Mouse (Mus musculus): ENCODE data around the gene Anks1b. TPM values are rescaled to one million over a fixed set of nuclear protein-coding genes. Genes with fewer than 3 reads are reported as not detected.

Gene Anks1b
- polyA plus RNA-seq, 1 experiment from 2014 or later, result 0.71 TPM

GRCm38 (mm10) chr10:90728401-90729358, 855.4 kb downstream of the Anks1b start:
- peaks cover 4% of the 10 kb centered on the region; the same call in 1 of the 2 replicates for H3K27me3 ChIP-seq (replicated peaks; ENCODE audit: control insufficient read depth, insufficient read depth, low read length)
- 0 out of 2 replicates have a peak, but pooled peaks cover 4% of the 10 kb centered on the region for H3K4me1 ChIP-seq (ENCODE audit: control insufficient read depth, insufficient read depth, low read length)
- H3K27ac ChIP-seq (ENCODE audit: low read length), result no peak overlapping the region
- no peaks in the 10 kb centered on the region for H3K36me3 ChIP-seq (ENCODE audit: control insufficient read depth, insufficient read depth, low read length)
- peak overlapping the region; percentile 48; the same call in 1 of the 2 replicates for H3K9ac ChIP-seq (ENCODE audit: low read depth, low read length)
- H3K9me3 ChIP-seq (ENCODE audit: control insufficient read depth, low read length), result no peaks in the 10 kb centered on the region
- peak overlapping the region; percentile 39 for H3K4me3 ChIP-seq (ENCODE audit: low read length)
- WGBS, result 26% methylated on average over 21 of the region's 22 CpGs
- H3K4me2 ChIP-seq (ENCODE audit: low read depth, low read length), result peak overlapping the region; percentile 57
- ATAC-seq, result peak; percentile 38; the same call in 1 of the 2 replicates

- 50% methylated on average over 10 of the region's 10 CpGs for WGBS
- ATAC-seq, result no peak
These were observed 856.2 kb downstream of the Anks1b start for GRCm38 (mm10) chr10:90729527-90729926.

GRCm38 (mm10) chr10:90732823-90733222, 859.5 kb downstream of the Anks1b start:
- Histone ChIP-seq H3K9me3 (ENCODE audit: control insufficient read depth, low read length) (no peaks in the 10 kb centered on the region), H3K4me3 (ENCODE audit: low read length) (no peak overlapping the region), H3K36me3 (ENCODE audit: control insufficient read depth, insufficient read depth, low read length) (no peaks in the 10 kb centered on the region), H3K4me1 (ENCODE audit: control insufficient read depth, insufficient read depth, low read length) (0 out of 2 replicates have a peak, but pooled peaks cover 4% of the 10 kb centered on the region), H3K4me2 (ENCODE audit: low read depth, low read length) (no peak overlapping the region), H3K27ac (ENCODE audit: low read length) (no peak overlapping the region), H3K27me3 (replicated peaks; ENCODE audit: control insufficient read depth, insufficient read depth, low read length) (0 out of 2 replicates have a peak, but pooled peaks cover 4% of the 10 kb centered on the region), H3K9ac (ENCODE audit: low read depth, low read length) (no peak overlapping the region)
- WGBS, result 59% methylated on average over 4 of the region's 4 CpGs
- no peak for ATAC-seq

More at GRCm38 (mm10) chr10:90729527-90729926, 856.2 kb downstream of the Anks1b start:
- Histone ChIP-seq H3K4me2 (ENCODE audit: low read depth, low read length) (no peak overlapping the region), H3K36me3 (ENCODE audit: control insufficient read depth, insufficient read depth, low read length) (no peaks in the 10 kb centered on the region), H3K9ac (ENCODE audit: low read depth, low read length) (no peak overlapping the region), H3K27ac (ENCODE audit: low read length) (no peak overlapping the region), H3K9me3 (ENCODE audit: control insufficient read depth, low read length) (no peaks in the 10 kb centered on the region), H3K4me3 (ENCODE audit: low read length) (no peak overlapping the region), H3K27me3 (replicated peaks; ENCODE audit: control insufficient read depth, insufficient read depth, low read length) (peaks cover 4% of the 10 kb centered on the region; the same call in 1 of the 2 replicates), H3K4me1 (ENCODE audit: control insufficient read depth, insufficient read depth, low read length) (0 out of 2 replicates have a peak, but pooled peaks cover 4% of the 10 kb centered on the region)

- no peak overlapping the region for H3K4me2 ChIP-seq (ENCODE audit: low read depth, low read length)
- 0 out of 2 replicates have a peak, but pooled peaks cover 4% of the 10 kb centered on the region for H3K27me3 ChIP-seq (replicated peaks; ENCODE audit: control insufficient read depth, insufficient read depth, low read length)
- no peak overlapping the region for H3K4me3 ChIP-seq (ENCODE audit: low read length)
- H3K4me1 ChIP-seq (ENCODE audit: control insufficient read depth, insufficient read depth, low read length), result 0 out of 2 replicates have a peak, but pooled peaks cover under 1% of the 10 kb centered on the region
- H3K36me3 ChIP-seq (ENCODE audit: control insufficient read depth, insufficient read depth, low read length), result no peaks in the 10 kb centered on the region
- no peak for ATAC-seq
- no peak overlapping the region for H3K27ac ChIP-seq (ENCODE audit: low read length)
- WGBS, result 23% methylated on average over 5 of the region's 5 CpGs
- H3K9ac ChIP-seq (ENCODE audit: low read depth, low read length), result no peak overlapping the region
- H3K9me3 ChIP-seq (ENCODE audit: control insufficient read depth, low read length), result no peaks in the 10 kb centered on the region
These were observed 860.3 kb downstream of the Anks1b start for GRCm38 (mm10) chr10:90733632-90734031.

- no peak for ATAC-seq
These were observed 865.2 kb downstream of the Anks1b start for GRCm38 (mm10) chr10:90738475-90738874.

GRCm38 (mm10) chr10:90740956-90741355, 867.6 kb downstream of the Anks1b start:
- H3K9me3 ChIP-seq (ENCODE audit: control insufficient read depth, low read length), result no peaks in the 10 kb centered on the region
- no peak overlapping the region for H3K27ac ChIP-seq (ENCODE audit: low read length)
- H3K9ac ChIP-seq (ENCODE audit: low read depth, low read length), result no peak overlapping the region
- no peak for ATAC-seq
- WGBS, result 83% methylated on average over 5 of the region's 5 CpGs
- no peak overlapping the region for H3K4me3 ChIP-seq (ENCODE audit: low read length)
- no peaks in the 10 kb centered on the region for H3K4me1 ChIP-seq (ENCODE audit: control insufficient read depth, insufficient read depth, low read length)
- H3K36me3 ChIP-seq (ENCODE audit: control insufficient read depth, insufficient read depth, low read length), result no peaks in the 10 kb centered on the region
- no peaks in the 10 kb centered on the region for H3K27me3 ChIP-seq (replicated peaks; ENCODE audit: control insufficient read depth, insufficient read depth, low read length)
- no peak overlapping the region for H3K4me2 ChIP-seq (ENCODE audit: low read depth, low read length)

More at GRCm38 (mm10) chr10:90738475-90738874, 865.2 kb downstream of the Anks1b start:
- Histone ChIP-seq H3K36me3 (ENCODE audit: control insufficient read depth, insufficient read depth, low read length) (no peaks in the 10 kb centered on the region), H3K27me3 (replicated peaks; ENCODE audit: control insufficient read depth, insufficient read depth, low read length) (no peaks in the 10 kb centered on the region), H3K4me2 (ENCODE audit: low read depth, low read length) (no peak overlapping the region), H3K4me3 (ENCODE audit: low read length) (no peak overlapping the region), H3K4me1 (ENCODE audit: control insufficient read depth, insufficient read depth, low read length) (no peaks in the 10 kb centered on the region), H3K9ac (ENCODE audit: low read depth, low read length) (no peak overlapping the region), H3K27ac (ENCODE audit: low read length) (no peak overlapping the region), H3K9me3 (ENCODE audit: control insufficient read depth, low read length) (no peaks in the 10 kb centered on the region)
- WGBS, result 70% methylated on average over 2 of the region's 2 CpGs

- no peaks in the 10 kb centered on the region for H3K36me3 ChIP-seq (ENCODE audit: control insufficient read depth, insufficient read depth, low read length)
- ATAC-seq, result no peak
- whole genome bisulfite sequencing, result 65% methylated on average over 5 of the region's 5 CpGs
- H3K27me3 ChIP-seq (replicated peaks; ENCODE audit: control insufficient read depth, insufficient read depth, low read length), result no peaks in the 10 kb centered on the region
- H3K4me2 ChIP-seq (ENCODE audit: low read depth, low read length), result no peak overlapping the region
- no peaks in the 10 kb centered on the region for H3K9me3 ChIP-seq (ENCODE audit: control insufficient read depth, low read length)
- no peak overlapping the region for H3K4me3 ChIP-seq (ENCODE audit: low read length)
- no peak overlapping the region for H3K9ac ChIP-seq (ENCODE audit: low read depth, low read length)
- H3K4me1 ChIP-seq (ENCODE audit: control insufficient read depth, insufficient read depth, low read length), result no peaks in the 10 kb centered on the region
- H3K27ac ChIP-seq (ENCODE audit: low read length), result no peak overlapping the region
These were observed 878.6 kb downstream of the Anks1b start for GRCm38 (mm10) chr10:90751889-90752288.

GRCm38 (mm10) chr10:90753106-90753505, 879.8 kb downstream of the Anks1b start:
- Histone ChIP-seq H3K36me3 (ENCODE audit: control insufficient read depth, insufficient read depth, low read length) (no peaks in the 10 kb centered on the region), H3K9me3 (ENCODE audit: control insufficient read depth, low read length) (no peaks in the 10 kb centered on the region), H3K4me1 (ENCODE audit: control insufficient read depth, insufficient read depth, low read length) (no peaks in the 10 kb centered on the region), H3K4me2 (ENCODE audit: low read depth, low read length) (no peak overlapping the region), H3K27ac (ENCODE audit: low read length) (no peak overlapping the region), H3K4me3 (ENCODE audit: low read length) (no peak overlapping the region), H3K27me3 (replicated peaks; ENCODE audit: control insufficient read depth, insufficient read depth, low read length) (no peaks in the 10 kb centered on the region), H3K9ac (ENCODE audit: low read depth, low read length) (no peak overlapping the region)
- WGBS, result 66% methylated on average over 9 of the region's 9 CpGs
- no peak for ATAC-seq

GRCm38 (mm10) chr10:90757773-90758172, 884.5 kb downstream of the Anks1b start:
- Histone ChIP-seq H3K9ac (ENCODE audit: low read depth, low read length) (no peak overlapping the region), H3K4me2 (ENCODE audit: low read depth, low read length) (no peak overlapping the region), H3K27ac (ENCODE audit: low read length) (no peak overlapping the region), H3K4me1 (ENCODE audit: control insufficient read depth, insufficient read depth, low read length) (no peaks in the 10 kb centered on the region), H3K9me3 (ENCODE audit: control insufficient read depth, low read length) (no peaks in the 10 kb centered on the region), H3K36me3 (ENCODE audit: control insufficient read depth, insufficient read depth, low read length) (no peaks in the 10 kb centered on the region), H3K4me3 (ENCODE audit: low read length) (no peak overlapping the region), H3K27me3 (replicated peaks; ENCODE audit: control insufficient read depth, insufficient read depth, low read length) (no peaks in the 10 kb centered on the region)
- WGBS, result 84% methylated on average over 4 of the region's 4 CpGs
- ATAC-seq, result no peak
